Mouse (Mus musculus): ENCODE results near the gene Prr5l. TPM values are rescaled to one million over a fixed set of nuclear protein-coding genes. Genes with fewer than 3 reads are reported as not detected.
A peak's percentile ranks its signal among the peaks of the same experiment; 100 is the strongest.

Prr5l gene
- 3.9 and 4.5 TPM in 2 replicates for polyA plus RNA-seq (2011; ENCODE audit: insufficient read length, low read depth, missing spikeins)

GRCm38 (mm10) chr2:101882998-101883397, at the start of gene Prr5l:
Gene Prr5l, minus strand, starts transcription at chr2:101883027.
- TF ChIP-seq POLR2A (IDR thresholded peaks at IDR 0.05; ENCODE audit: low read depth, low read length) (no peak), CTCF (IDR thresholded peaks at IDR 0.05; ENCODE audit: borderline replicate concordance, insufficient read depth, low read length) (no peak)
- Histone ChIP-seq H3K27ac (ENCODE audit: insufficient read depth, low read length) (0 out of 2 replicates have a peak within 1 kb of the TSS, but pooled peaks have one; percentile 16), H3K4me1 (ENCODE audit: control insufficient read depth, insufficient read depth, low read length) (peaks cover 10% of the 10 kb centered on the region)

GRCm38 (mm10) chr2:101932169-101932936, 49.5 kb upstream of the Prr5l start:
- Histone ChIP-seq H3K4me3 (ENCODE audit: insufficient read depth, low read length) (no peak overlapping the region), H3K27ac (ENCODE audit: insufficient read depth, low read length) (no peak overlapping the region), H3K4me1 (ENCODE audit: control insufficient read depth, insufficient read depth, low read length) (no peaks in the 10 kb centered on the region)
- TF ChIP-seq POLR2A (IDR thresholded peaks at IDR 0.05; ENCODE audit: low read depth, low read length) = no peak
- no peak for TF ChIP-seq CTCF (IDR thresholded peaks at IDR 0.05; ENCODE audit: borderline replicate concordance, insufficient read depth, low read length)

More at GRCm38 (mm10) chr2:101882998-101883397, at the start of gene Prr5l:
- no peak within 1 kb of the TSS for H3K4me3 ChIP-seq (ENCODE audit: insufficient read depth, low read length)

- Histone ChIP-seq H3K27ac (ENCODE audit: insufficient read depth, low read length) (no peak overlapping the region), H3K4me3 (ENCODE audit: insufficient read depth, low read length) (no peak overlapping the region), H3K4me1 (ENCODE audit: control insufficient read depth, insufficient read depth, low read length) (no peaks in the 10 kb centered on the region; the same call in 1 of the 2 replicates)
- TF ChIP-seq CTCF (IDR thresholded peaks at IDR 0.05; ENCODE audit: borderline replicate concordance, insufficient read depth, low read length) (no peak), POLR2A (IDR thresholded peaks at IDR 0.05; ENCODE audit: low read depth, low read length) (no peak)
Observed at GRCm38 (mm10) chr2:101925591-101926188, 42.9 kb upstream of the Prr5l start.

GRCm38 (mm10) chr2:101925183-101925582, 42.4 kb upstream of the Prr5l start:
- no peak for TF ChIP-seq POLR2A (IDR thresholded peaks at IDR 0.05; ENCODE audit: low read depth, low read length)
- TF ChIP-seq CTCF (IDR thresholded peaks at IDR 0.05; ENCODE audit: borderline replicate concordance, insufficient read depth, low read length) = no peak
- Histone ChIP-seq H3K4me1 (ENCODE audit: control insufficient read depth, insufficient read depth, low read length) (no peaks in the 10 kb centered on the region; the same call in 1 of the 2 replicates), H3K27ac (ENCODE audit: insufficient read depth, low read length) (no peak overlapping the region), H3K4me3 (ENCODE audit: insufficient read depth, low read length) (no peak overlapping the region)

GRCm38 (mm10) chr2:101923181-101923580, 40.4 kb upstream of the Prr5l start:
- TF ChIP-seq POLR2A (IDR thresholded peaks at IDR 0.05; ENCODE audit: low read depth, low read length) (no peak), CTCF (IDR thresholded peaks at IDR 0.05; ENCODE audit: borderline replicate concordance, insufficient read depth, low read length) (no peak)

GRCm38 (mm10) chr2:101922302-101922701, 39.5 kb upstream of the Prr5l start:
- H3K27ac ChIP-seq (ENCODE audit: insufficient read depth, low read length) = no peak overlapping the region
- H3K4me3 ChIP-seq (ENCODE audit: insufficient read depth, low read length) = no peak overlapping the region
- H3K4me1 ChIP-seq (ENCODE audit: control insufficient read depth, insufficient read depth, low read length) = no peaks in the 10 kb centered on the region; the same call in 1 of the 2 replicates
- TF ChIP-seq CTCF (IDR thresholded peaks at IDR 0.05; ENCODE audit: borderline replicate concordance, insufficient read depth, low read length) = no peak
- TF ChIP-seq POLR2A (IDR thresholded peaks at IDR 0.05; ENCODE audit: low read depth, low read length) = no peak

More at GRCm38 (mm10) chr2:101923181-101923580, 40.4 kb upstream of the Prr5l start:
- H3K4me3 ChIP-seq (ENCODE audit: insufficient read depth, low read length) = no peak overlapping the region
- H3K27ac ChIP-seq (ENCODE audit: insufficient read depth, low read length) = no peak overlapping the region
- H3K4me1 ChIP-seq (ENCODE audit: control insufficient read depth, insufficient read depth, low read length) = no peaks in the 10 kb centered on the region; the same call in 1 of the 2 replicates

GRCm38 (mm10) chr2:101920136-101920554, 37.3 kb upstream of the Prr5l start:
- no peaks in the 10 kb centered on the region for H3K4me1 ChIP-seq (ENCODE audit: control insufficient read depth, insufficient read depth, low read length)
- no peak overlapping the region for H3K27ac ChIP-seq (ENCODE audit: insufficient read depth, low read length)
- H3K4me3 ChIP-seq (ENCODE audit: insufficient read depth, low read length) = no peak overlapping the region
- TF ChIP-seq POLR2A (IDR thresholded peaks at IDR 0.05; ENCODE audit: low read depth, low read length) = no peak
- no peak for TF ChIP-seq CTCF (IDR thresholded peaks at IDR 0.05; ENCODE audit: borderline replicate concordance, insufficient read depth, low read length)

- Histone ChIP-seq H3K4me1 (ENCODE audit: control insufficient read depth, insufficient read depth, low read length) (no peaks in the 10 kb centered on the region), H3K4me3 (ENCODE audit: insufficient read depth, low read length) (no peak overlapping the region), H3K27ac (ENCODE audit: insufficient read depth, low read length) (no peak overlapping the region)
- TF ChIP-seq CTCF (IDR thresholded peaks at IDR 0.05; ENCODE audit: borderline replicate concordance, insufficient read depth, low read length) = no peak
Observed at GRCm38 (mm10) chr2:101918518-101918917, 35.7 kb upstream of the Prr5l start.

- H3K4me1 ChIP-seq (ENCODE audit: control insufficient read depth, insufficient read depth, low read length) = no peaks in the 10 kb centered on the region
- TF ChIP-seq POLR2A (IDR thresholded peaks at IDR 0.05; ENCODE audit: low read depth, low read length) = no peak
- TF ChIP-seq CTCF (IDR thresholded peaks at IDR 0.05; ENCODE audit: borderline replicate concordance, insufficient read depth, low read length) = no peak
- H3K4me3 ChIP-seq (ENCODE audit: insufficient read depth, low read length) = no peak overlapping the region
- no peak overlapping the region for H3K27ac ChIP-seq (ENCODE audit: insufficient read depth, low read length)
Observed at GRCm38 (mm10) chr2:101909326-101910080, 26.7 kb upstream of the Prr5l start.

All from embryonic fibroblast, embryonic 13.5 days (primary cell).